Mouse (Mus musculus): ENCODE data around the gene Slc46a1. TPM values are rescaled to one million over a fixed set of nuclear protein-coding genes. Genes with fewer than 3 reads are reported as not detected.
A peak's percentile ranks its signal among the peaks of the same experiment; 100 is the strongest.

Slc46a1 gene
- total RNA-seq, 2 experiments from 2014 or later = 10.2 to 10.5 TPM

GRCm38 (mm10) chr11:78497544-78498522 lies 32.3 kb downstream of the Slc46a1 start, which contains the start of gene Sarm1:
Sarm1 (minus strand) TSS chr11:78497754.
- intact Hi-C loops (cut with DNase I) = no loop called here

GRCm38 (mm10) chr11:78499004-78499403 lies 33.5 kb downstream of the Slc46a1 start, which contains the start of gene Vtn:
Vtn (plus strand) TSS chr11:78499091.
- no peak for DNase-seq (ENCODE audit: low spot score in 2 of 2)
- intact Hi-C loops (cut with DNase I) = no loop called here

More at GRCm38 (mm10) chr11:78497544-78498522, 32.3 kb downstream of the Slc46a1 start, which contains the start of gene Sarm1:
- peak; percentile 96 to 97 for DNase-seq (ENCODE audit: low spot score in 2 of 2)

GRCm38 (mm10) chr11:78499543-78499942 lies 34.0 kb downstream of the Slc46a1 start:
- DNase-seq (ENCODE audit: low spot score in 2 of 2) = no peak
- intact Hi-C loops (cut with DNase I) = no loop called here

GRCm38 (mm10) chr11:78500623-78501202 lies 35.2 kb downstream of the Slc46a1 start:
- intact Hi-C loops (cut with DNase I) = no loop called here
- no peak for DNase-seq (ENCODE audit: low spot score in 2 of 2)

GRCm38 (mm10) chr11:78501529-78501928 lies 36.0 kb downstream of the Slc46a1 start:
- DNase-seq (ENCODE audit: low spot score in 2 of 2) = no peak
- intact Hi-C loops (cut with DNase I) = no loop called here

GRCm38 (mm10) chr11:78502909-78503650 lies 37.6 kb downstream of the Slc46a1 start, which contains the start of gene Sebox:
Sebox (plus strand) TSS chr11:78503447.
- no peak for DNase-seq (ENCODE audit: low spot score in 2 of 2)
- intact Hi-C loops (cut with DNase I) = no loop called here

GRCm38 (mm10) chr11:78505430-78505829 lies 39.9 kb downstream of the Slc46a1 start:
- intact Hi-C loops (cut with DNase I) = no loop called here
- DNase-seq (ENCODE audit: low spot score in 2 of 2) = no peak

- intact Hi-C loops (cut with DNase I) = no loop called here
- no peak for DNase-seq (ENCODE audit: low spot score in 2 of 2)
These were observed 43.7 kb downstream of the Slc46a1 start for GRCm38 (mm10) chr11:78509148-78509547.

GRCm38 (mm10) chr11:78512025-78512957 lies 46.8 kb downstream of the Slc46a1 start, which contains the start of the genes Tmem199 and Poldip2:
Tmem199 (minus strand) TSS chr11:78512172.
Poldip2 (plus strand) TSS chr11:78512193.
- peak; percentile 89 to 90 for DNase-seq (ENCODE audit: low spot score in 2 of 2)
- intact Hi-C loops (cut with DNase I) = no loop called here

- DNase-seq (ENCODE audit: low spot score in 2 of 2) = no peak
- intact Hi-C loops (cut with DNase I) = no loop called here
These were observed 47.8 kb downstream of the Slc46a1 start for GRCm38 (mm10) chr11:78513106-78513790.

- intact Hi-C loops (cut with DNase I) = no loop called here
- DNase-seq (ENCODE audit: low spot score in 2 of 2) = no peak
These were observed 50.2 kb downstream of the Slc46a1 start for GRCm38 (mm10) chr11:78515549-78516325.

GRCm38 (mm10) chr11:78518931-78519330 lies 53.4 kb downstream of the Slc46a1 start:
- DNase-seq (ENCODE audit: low spot score in 2 of 2) = no peak
- intact Hi-C loops (cut with DNase I) = no loop called here

Other genes starting within 250 kb of the Slc46a1 start
- gene Sdf2, start 220.0 kb upstream of the Slc46a1 start, total RNA-seq (2021) = 10 to 100 TPM; 67.7 to 70.3 TPM
- 10 to 100 TPM; 89.6 to 96.1 TPM for gene Supt6, start 219.7 kb upstream of the Slc46a1 start, total RNA-seq (2021)
- gene 2610507B11Rik, start 203.9 kb upstream of the Slc46a1 start, total RNA-seq (2021) = 100 to 1,000 TPM; 171 to 187 TPM
- gene BC030499, start 174.9 kb upstream of the Slc46a1 start, total RNA-seq (2021) = 1 to 10 TPM; 6.4 to 9.3 TPM
- 1 to 10 TPM; 5.0 to 8.4 TPM for gene Spag5, start 164.2 kb upstream of the Slc46a1 start, total RNA-seq (2021)
- gene Aldoc, start 142.7 kb upstream of the Slc46a1 start, total RNA-seq (2021) = 100 to 1,000 TPM; 532 to 560 TPM
- gene Pigs, start 137.3 kb upstream of the Slc46a1 start, total RNA-seq (2021) = 10 to 100 TPM; 81.1 to 81.3 TPM
- gene Unc119, start 122.2 kb upstream of the Slc46a1 start, total RNA-seq (2021) = 10 to 100 TPM; 28.2 to 30.6 TPM
- gene Foxn1, start 79.1 kb upstream of the Slc46a1 start, total RNA-seq (2021) = not detected
- gene Slc13a2, start 43.5 kb upstream of the Slc46a1 start, total RNA-seq (2021) = not detected
- 10 to 100 TPM; 43.5 to 44.2 TPM for gene Sarm1, start 32.1 kb downstream of the Slc46a1 start, total RNA-seq (2021)
- 100 to 1,000 TPM in 1 of 2 experiments, 10 to 100 TPM in 1; 90.5 to 105 TPM for gene Vtn, start 33.4 kb downstream of the Slc46a1 start, total RNA-seq (2021)
- 1 to 10 TPM; 1.2 to 1.3 TPM for gene Sebox, start 37.8 kb downstream of the Slc46a1 start, total RNA-seq (2021)
- 10 to 100 TPM; 37.1 to 44.2 TPM for gene Tmem199, start 46.5 kb downstream of the Slc46a1 start, total RNA-seq (2021)
- gene Poldip2, start 46.5 kb downstream of the Slc46a1 start, total RNA-seq (2021) = 100 to 1,000 TPM; 115 to 119 TPM
- 10 to 100 TPM; 42.8 to 46.0 TPM for gene Tnfaip1, start 70.6 kb downstream of the Slc46a1 start, total RNA-seq (2021)
- gene Ift20, start 70.7 kb downstream of the Slc46a1 start, total RNA-seq (2021) = 10 to 100 TPM; 83.0 to 87.6 TPM
- gene Tmem97, start 85.1 kb downstream of the Slc46a1 start, total RNA-seq (2021) = 10 to 100 TPM; 22.2 to 24.0 TPM
- gene Nlk, start 231.7 kb downstream of the Slc46a1 start, total RNA-seq (2021) = 10 to 100 TPM; 80.9 to 91.1 TPM

Measured in left cerebral cortex, postnatal 14 days (tissue).